Mouse (Mus musculus): ENCODE data around the gene Pde6h. TPM values are rescaled to one million over a fixed set of nuclear protein-coding genes. Genes with fewer than 3 reads are reported as not detected.
"Not testable (repeated sequence)": the region's sequence is repeated elsewhere in the genome, so short reads cannot be mapped to it uniquely, and the experiment has no call there.

Gene Pde6h
- polyA plus RNA-seq, 1 experiment from 2014 or later = not detected

GRCm38 (mm10) chr6:136967466-136967865, 43.8 kb downstream of the Pde6h start:
- ATAC-seq = no peak
- Histone ChIP-seq H3K9me3 (no peaks in the 10 kb centered on the region), H3K36me3 (no peaks in the 10 kb centered on the region), H3K27me3 (no peaks in the 10 kb centered on the region), H3K27ac (no peak overlapping the region), H3K4me2 (replicated peaks) (no peak overlapping the region), H3K4me1 (replicated peaks) (no peaks in the 10 kb centered on the region), H3K4me3 (replicated peaks) (no peak overlapping the region), H3K9ac (replicated peaks) (no peak overlapping the region)
- 62% methylated on average over 4 of the region's 4 CpGs for WGBS

GRCm38 (mm10) chr6:136968877-136969276, 45.2 kb downstream of the Pde6h start:
- H3K4me2 ChIP-seq (replicated peaks); H3K9ac ChIP-seq (replicated peaks); ATAC-seq; H3K4me3 ChIP-seq (replicated peaks); H3K27me3 ChIP-seq; H3K4me1 ChIP-seq (replicated peaks); H3K36me3 ChIP-seq; H3K27ac ChIP-seq; H3K9me3 ChIP-seq: not testable (repeated sequence)
- 54% methylated on average over 4 of the region's 4 CpGs for WGBS

- Histone ChIP-seq H3K27me3 (no peaks in the 10 kb centered on the region), H3K4me2 (replicated peaks) (no peak overlapping the region), H3K4me1 (replicated peaks) (peaks cover 2% of the 10 kb centered on the region; the same call in 1 of the 2 replicates), H3K9me3 (no peaks in the 10 kb centered on the region), H3K4me3 (replicated peaks) (no peak overlapping the region), H3K27ac (no peak overlapping the region), H3K36me3 (no peaks in the 10 kb centered on the region), H3K9ac (replicated peaks) (no peak overlapping the region)
- WGBS = 89% methylated on average over 23 of the region's 23 CpGs
- no peak for ATAC-seq
These were observed 55.8 kb downstream of the Pde6h start for GRCm38 (mm10) chr6:136979274-136980082.

GRCm38 (mm10) chr6:136980331-136980746, 56.7 kb downstream of the Pde6h start:
- Histone ChIP-seq H3K4me3 (replicated peaks) (no peak overlapping the region), H3K9me3 (no peaks in the 10 kb centered on the region), H3K4me2 (replicated peaks) (no peak overlapping the region), H3K9ac (replicated peaks) (no peak overlapping the region), H3K27ac (no peak overlapping the region), H3K36me3 (no peaks in the 10 kb centered on the region), H3K27me3 (no peaks in the 10 kb centered on the region), H3K4me1 (replicated peaks) (peaks cover 4% of the 10 kb centered on the region; the same call in 1 of the 2 replicates)
- ATAC-seq = peak; percentile 73
- WGBS = 29% methylated on average over 3 of the region's 3 CpGs

- H3K9me3 ChIP-seq = no peaks in the 10 kb centered on the region
- H3K27me3 ChIP-seq = no peaks in the 10 kb centered on the region
- H3K4me3 ChIP-seq (replicated peaks) = no peak overlapping the region
- 82% methylated on average over 6 of the region's 6 CpGs for WGBS
- no peak overlapping the region for H3K9ac ChIP-seq (replicated peaks)
- no peak for ATAC-seq
- no peak overlapping the region for H3K27ac ChIP-seq
- peaks cover 15% of the 10 kb centered on the region; the same call in 1 of the 2 replicates for H3K4me1 ChIP-seq (replicated peaks)
- H3K36me3 ChIP-seq = no peaks in the 10 kb centered on the region
- no peak overlapping the region for H3K4me2 ChIP-seq (replicated peaks)
These were observed 58.9 kb downstream of the Pde6h start for GRCm38 (mm10) chr6:136982581-136982980.

GRCm38 (mm10) chr6:136983201-136983600, 59.6 kb downstream of the Pde6h start:
- ATAC-seq = no peak
- 55% methylated on average over 7 of the region's 7 CpGs for WGBS
- no peaks in the 10 kb centered on the region for H3K9me3 ChIP-seq
- no peaks in the 10 kb centered on the region for H3K27me3 ChIP-seq
- no peak overlapping the region for H3K4me2 ChIP-seq (replicated peaks)
- no peaks in the 10 kb centered on the region for H3K36me3 ChIP-seq
- H3K9ac ChIP-seq (replicated peaks) = no peak overlapping the region
- H3K27ac ChIP-seq = no peak overlapping the region
- H3K4me3 ChIP-seq (replicated peaks) = no peak overlapping the region
- H3K4me1 ChIP-seq (replicated peaks) = peaks cover 15% of the 10 kb centered on the region; the same call in 1 of the 2 replicates

- ATAC-seq = no peak
- no peak overlapping the region for H3K4me2 ChIP-seq (replicated peaks)
- H3K27ac ChIP-seq = no peak overlapping the region
- H3K36me3 ChIP-seq = no peaks in the 10 kb centered on the region
- H3K4me3 ChIP-seq (replicated peaks) = no peak overlapping the region
- H3K9ac ChIP-seq (replicated peaks) = no peak overlapping the region
- no peaks in the 10 kb centered on the region for H3K27me3 ChIP-seq
- H3K4me1 ChIP-seq (replicated peaks) = 0 out of 2 replicates have a peak, but pooled peaks cover 13% of the 10 kb centered on the region
- 71% methylated on average over 13 of the region's 13 CpGs for WGBS
- no peaks in the 10 kb centered on the region for H3K9me3 ChIP-seq
These were observed 62.4 kb downstream of the Pde6h start for GRCm38 (mm10) chr6:136986019-136986418.

- Histone ChIP-seq H3K9ac (replicated peaks) (no peak overlapping the region), H3K27me3 (no peaks in the 10 kb centered on the region), H3K9me3 (no peaks in the 10 kb centered on the region), H3K27ac (no peak overlapping the region), H3K4me3 (replicated peaks) (no peak overlapping the region), H3K4me2 (replicated peaks) (no peak overlapping the region), H3K4me1 (replicated peaks) (0 out of 2 replicates have a peak, but pooled peaks cover 13% of the 10 kb centered on the region), H3K36me3 (no peaks in the 10 kb centered on the region)
- peak; percentile 51; the same call in 1 of the 2 replicates for ATAC-seq
- WGBS = 60% methylated on average over 11 of the region's 11 CpGs
These were observed 63.1 kb downstream of the Pde6h start for GRCm38 (mm10) chr6:136986718-136987117.

GRCm38 (mm10) chr6:136988536-136989060, 65.0 kb downstream of the Pde6h start:
- ATAC-seq = no peak
- H3K27me3 ChIP-seq = no peaks in the 10 kb centered on the region
- H3K9ac ChIP-seq (replicated peaks) = no peak overlapping the region
- WGBS = 91% methylated on average over 7 of the region's 7 CpGs
- no peak overlapping the region for H3K4me2 ChIP-seq (replicated peaks)
- H3K4me3 ChIP-seq (replicated peaks) = no peak overlapping the region
- H3K4me1 ChIP-seq (replicated peaks) = 0 out of 2 replicates have a peak, but pooled peaks cover 13% of the 10 kb centered on the region
- no peaks in the 10 kb centered on the region for H3K36me3 ChIP-seq
- H3K27ac ChIP-seq = no peak overlapping the region
- no peaks in the 10 kb centered on the region for H3K9me3 ChIP-seq

GRCm38 (mm10) chr6:136989824-136990497, 66.3 kb downstream of the Pde6h start:
- H3K9ac ChIP-seq (replicated peaks) = no peak overlapping the region
- H3K9me3 ChIP-seq = no peaks in the 10 kb centered on the region
- H3K4me2 ChIP-seq (replicated peaks) = no peak overlapping the region; the same call in 1 of the 2 replicates
- 0 out of 2 replicates have a peak, but pooled peaks have one; percentile 38 for ATAC-seq
- H3K4me1 ChIP-seq (replicated peaks) = 0 out of 2 replicates have a peak, but pooled peaks cover 13% of the 10 kb centered on the region
- H3K27ac ChIP-seq = no peak overlapping the region
- H3K4me3 ChIP-seq (replicated peaks) = no peak overlapping the region
- no peaks in the 10 kb centered on the region for H3K36me3 ChIP-seq
- 37% methylated on average over 11 of the region's 11 CpGs for WGBS
- H3K27me3 ChIP-seq = no peaks in the 10 kb centered on the region

GRCm38 (mm10) chr6:136990557-136990956, 66.9 kb downstream of the Pde6h start:
- 79% methylated on average over 8 of the region's 8 CpGs for WGBS
- Histone ChIP-seq H3K9me3 (no peaks in the 10 kb centered on the region), H3K9ac (replicated peaks) (no peak overlapping the region), H3K27me3 (no peaks in the 10 kb centered on the region), H3K4me3 (replicated peaks) (no peak overlapping the region), H3K4me1 (replicated peaks) (0 out of 2 replicates have a peak, but pooled peaks cover 9% of the 10 kb centered on the region), H3K4me2 (replicated peaks) (no peak overlapping the region), H3K27ac (no peak overlapping the region), H3K36me3 (no peaks in the 10 kb centered on the region)
- no peak for ATAC-seq

GRCm38 (mm10) chr6:136993574-136993973, 69.9 kb downstream of the Pde6h start:
- H3K27me3 ChIP-seq = no peaks in the 10 kb centered on the region
- H3K4me2 ChIP-seq (replicated peaks) = no peak overlapping the region
- WGBS = 89% methylated on average over 4 of the region's 4 CpGs
- no peaks in the 10 kb centered on the region for H3K4me1 ChIP-seq (replicated peaks)
- H3K36me3 ChIP-seq = no peaks in the 10 kb centered on the region
- no peak overlapping the region for H3K4me3 ChIP-seq (replicated peaks)
- H3K9ac ChIP-seq (replicated peaks) = no peak overlapping the region
- no peak overlapping the region for H3K27ac ChIP-seq
- no peak for ATAC-seq
- H3K9me3 ChIP-seq = no peaks in the 10 kb centered on the region

Data from midbrain, embryonic 13.5 days (tissue).